Mouse (Mus musculus): Measurements from ENCODE around the gene Rhbdd1.

Rhbdd1 gene

DNA sequence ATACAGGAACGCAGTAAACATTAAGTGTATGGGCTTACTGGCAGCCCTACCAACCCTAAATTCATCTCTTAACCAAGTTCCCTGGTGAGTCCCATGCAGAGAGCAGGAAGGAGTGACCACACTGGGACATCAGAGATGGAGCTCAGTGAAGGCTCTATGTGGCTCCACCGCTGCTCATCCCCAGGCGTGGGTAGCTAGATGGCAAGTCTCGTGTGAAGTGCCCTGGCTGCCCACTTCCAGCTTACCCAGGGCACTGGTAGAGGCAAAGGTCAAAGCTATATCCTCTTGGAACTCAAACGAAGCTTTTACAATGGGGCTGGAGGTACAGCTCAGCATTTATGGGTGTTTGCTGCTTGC, 117.4 kb downstream of the Rhbdd1 start:
- DNase-seq (ENCODE audit: low read depth): no peak

DNA sequence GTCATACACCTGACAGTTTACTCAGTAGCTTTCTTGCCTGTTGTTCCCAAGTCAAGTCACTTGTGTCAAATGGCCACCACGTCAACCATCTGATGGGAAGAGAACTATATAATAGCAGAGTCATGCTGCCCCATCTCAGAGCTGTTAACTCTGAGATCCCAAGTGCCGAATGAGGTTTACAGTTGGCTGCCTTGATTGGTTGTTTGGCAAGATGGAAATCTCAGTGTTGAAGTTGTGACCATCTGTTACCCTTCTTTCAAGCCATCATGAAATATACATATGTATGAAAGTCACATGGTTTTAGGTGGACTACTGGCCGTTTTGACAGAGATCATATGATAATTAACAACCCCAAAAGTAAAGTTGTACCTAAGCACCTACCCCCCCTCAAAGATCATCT, 121.0 kb downstream of the Rhbdd1 start:
- DNase-seq (ENCODE audit: low read depth): no peak

DNA sequence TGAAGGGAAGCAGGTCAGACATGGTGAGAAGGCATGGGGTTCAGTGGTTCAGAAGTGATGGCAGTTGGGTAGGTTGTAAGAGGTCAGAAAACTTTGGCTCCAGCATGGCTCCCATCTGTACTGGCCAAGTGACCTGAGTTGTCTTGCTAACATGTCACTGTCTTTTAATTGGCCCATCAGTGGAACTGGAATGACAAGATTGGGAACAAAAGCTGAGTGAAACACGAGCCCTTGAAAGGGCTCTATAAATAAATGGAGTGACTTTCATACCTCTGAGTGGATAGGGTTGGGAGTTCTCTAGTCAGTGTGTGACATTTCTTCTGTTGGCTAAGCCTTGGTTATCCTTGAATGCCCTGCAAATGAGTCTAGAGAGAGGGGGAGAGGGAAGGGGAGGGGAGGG, 123.9 kb downstream of the Rhbdd1 start:
- DNase-seq (ENCODE audit: low read depth): no peak

DNA sequence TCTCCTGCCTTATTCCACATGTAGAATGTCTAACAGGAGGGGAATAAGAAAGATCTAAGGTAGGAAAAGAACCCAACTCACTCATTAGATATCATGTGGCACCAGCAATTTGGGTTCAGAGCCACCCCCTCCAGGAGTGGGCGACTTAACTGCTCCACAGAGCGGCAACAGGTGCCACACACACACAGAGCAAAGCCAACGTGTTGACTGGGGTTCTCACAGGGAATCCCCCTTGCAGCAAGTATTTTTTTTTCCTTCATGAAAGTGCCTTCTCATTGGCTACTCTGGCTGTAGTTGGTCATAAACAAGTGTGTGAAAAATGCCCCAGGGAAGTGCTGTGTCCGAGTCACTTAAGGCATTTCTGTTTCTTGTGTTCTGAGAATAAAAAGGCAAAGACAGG, 127.3 kb downstream of the Rhbdd1 start:
- DNase-seq (ENCODE audit: low read depth): no peak

DNA sequence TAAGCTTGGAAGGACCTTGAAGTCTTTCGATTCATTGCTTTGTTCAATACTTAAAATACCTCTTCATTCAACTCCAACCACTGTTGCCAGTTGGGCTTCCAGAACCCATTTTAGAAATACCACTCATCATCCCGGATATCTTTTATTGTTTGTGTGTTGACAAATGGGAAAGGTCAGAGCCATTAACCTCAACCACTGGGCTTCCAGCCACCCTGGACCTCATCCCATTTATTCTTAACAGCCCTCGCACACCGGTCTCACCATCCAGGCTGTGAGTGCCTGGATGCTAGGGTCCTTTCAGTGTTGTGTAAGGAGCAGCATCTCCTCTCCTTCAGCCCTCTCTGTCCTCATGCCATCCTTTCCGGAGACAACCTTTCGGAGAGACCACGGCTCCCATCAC, 129.8 kb downstream of the Rhbdd1 start:
- DNase-seq (ENCODE audit: low read depth): no peak

DNA sequence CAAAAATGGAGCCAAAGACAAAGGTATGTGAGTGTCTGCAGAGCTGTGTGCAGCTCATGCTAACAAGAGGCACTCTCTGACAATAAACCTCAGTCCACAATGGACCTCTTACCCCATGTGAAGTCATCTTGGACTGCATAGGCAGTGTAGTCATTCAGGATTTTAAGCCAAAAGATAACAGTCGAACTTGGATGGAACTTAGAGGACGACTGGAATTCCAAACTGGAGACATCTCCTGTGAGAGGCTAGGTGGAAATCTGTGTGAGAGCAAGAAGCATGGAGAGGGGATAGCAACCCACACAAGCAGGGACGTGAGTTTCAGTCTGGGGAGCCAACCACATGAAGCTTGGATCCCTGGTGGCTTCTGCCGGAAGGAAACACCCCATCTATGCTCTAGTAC, 133.6 kb downstream of the Rhbdd1 start:
- no peak for DNase-seq (ENCODE audit: low read depth)

DNA sequence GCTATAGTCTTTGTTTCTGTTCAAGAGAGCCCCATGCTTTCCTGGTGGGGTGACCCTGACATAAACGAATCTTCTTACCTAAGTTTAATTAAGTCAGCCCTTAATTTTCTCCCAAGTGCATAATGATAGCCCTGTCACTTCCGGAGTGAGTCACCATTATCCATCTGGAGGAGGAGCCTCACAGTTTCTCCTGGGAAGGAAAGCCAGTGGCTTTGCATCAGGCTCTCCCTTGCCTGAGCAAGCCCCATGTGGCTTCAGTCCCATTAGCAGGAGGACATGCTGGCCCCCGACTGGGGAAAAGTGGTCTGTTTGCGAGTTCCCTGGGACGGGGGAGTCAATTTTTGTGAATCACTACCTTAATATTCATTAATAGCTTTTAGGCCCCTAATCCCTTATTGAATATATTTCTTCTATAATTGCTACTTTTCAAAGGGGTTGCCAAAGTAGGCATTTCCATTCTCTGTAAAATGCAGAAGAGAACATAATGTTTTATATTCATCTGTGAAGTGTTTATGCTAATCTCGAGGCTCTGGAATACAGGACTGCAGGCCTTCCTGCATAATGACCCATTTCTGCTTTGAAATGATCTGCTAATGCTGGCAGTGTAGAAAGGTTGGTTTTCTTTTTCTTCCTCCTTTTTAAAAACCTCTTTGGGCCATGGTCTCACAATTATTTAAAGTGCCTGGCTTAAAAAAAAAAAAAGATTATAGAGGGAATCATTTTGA, 135.8 kb downstream of the Rhbdd1 start:
- no peak for DNase-seq (ENCODE audit: low read depth)

DNA sequence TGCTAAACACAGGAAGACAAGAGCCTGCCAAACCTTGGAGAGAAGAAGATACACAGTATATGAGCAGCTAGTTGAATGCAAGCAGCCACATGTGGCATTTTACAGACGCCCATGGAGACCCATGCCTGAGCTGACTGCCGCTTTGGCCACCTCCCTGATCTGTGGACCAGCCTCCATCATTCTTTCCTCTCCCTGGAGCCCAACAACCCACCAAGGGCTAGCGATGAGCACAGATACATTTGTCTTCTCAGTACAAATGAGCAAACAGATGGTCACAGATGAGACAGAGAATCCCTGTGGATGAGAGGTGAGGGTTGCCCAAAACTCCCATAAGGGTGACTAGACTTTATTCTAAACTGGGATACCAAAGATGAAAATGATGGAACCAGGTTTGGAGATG, 137.8 kb downstream of the Rhbdd1 start:
- DNase-seq (ENCODE audit: low read depth): no peak

DNA sequence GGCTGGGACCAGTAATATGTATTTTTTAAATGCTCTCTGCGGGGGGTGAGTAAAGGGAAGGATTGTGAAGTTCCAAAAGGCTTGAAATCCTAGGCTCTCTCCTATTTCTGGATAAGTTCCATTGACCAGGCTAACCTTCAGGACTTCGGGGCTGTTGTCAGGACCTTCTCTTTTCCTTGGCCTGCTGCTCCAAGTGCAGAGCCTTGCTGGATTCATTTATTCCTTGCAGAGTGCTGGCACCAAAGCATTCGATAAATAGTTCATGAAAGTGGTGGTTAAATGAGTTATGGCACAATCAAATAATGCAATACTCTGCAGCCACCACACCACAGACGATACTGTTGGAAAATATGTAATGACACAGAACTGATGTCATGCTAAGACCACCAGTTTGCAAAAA, 143.1 kb downstream of the Rhbdd1 start:
- DNase-seq (ENCODE audit: low read depth): no peak

DNA sequence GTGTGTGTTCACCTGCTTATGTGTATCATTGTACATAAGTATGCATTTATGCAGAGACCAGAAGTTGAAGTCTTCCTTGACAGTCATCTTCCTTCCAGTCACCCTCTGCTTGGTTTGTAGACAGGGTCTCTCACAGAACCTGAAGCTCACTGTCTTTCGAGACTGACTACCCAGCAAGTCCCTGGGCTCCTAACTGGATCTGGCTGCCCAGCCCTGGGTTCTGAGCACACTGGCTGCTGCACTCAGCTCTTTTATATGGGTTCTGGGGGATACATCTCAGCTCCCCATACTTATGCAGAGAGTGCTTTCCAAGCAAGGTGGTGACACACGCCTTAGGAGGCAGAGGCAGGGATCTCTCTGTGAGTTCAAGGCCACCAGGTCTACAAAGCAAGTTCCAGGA, 143.7 kb downstream of the Rhbdd1 start:
- DNase-seq (ENCODE audit: low read depth): no peak

DNA sequence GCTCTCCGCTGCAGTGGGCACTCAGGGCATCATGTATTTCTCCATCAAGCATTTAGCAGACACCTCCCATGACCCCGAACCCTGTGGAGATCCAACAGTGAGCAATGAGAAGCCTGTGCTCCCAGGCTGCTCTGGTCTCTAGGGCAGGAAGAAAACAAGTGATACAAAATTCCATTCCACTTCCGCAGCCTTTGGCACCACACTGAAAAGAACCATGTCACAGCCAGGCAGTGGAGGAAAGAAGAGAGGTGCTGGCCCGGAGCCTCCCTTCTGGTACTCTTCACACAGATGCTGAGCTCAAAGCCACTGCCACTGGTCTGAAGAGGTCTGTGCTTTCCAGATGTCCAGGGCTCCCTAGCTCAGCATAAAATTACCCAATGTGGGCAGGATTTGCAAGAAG, 144.8 kb downstream of the Rhbdd1 start:
- DNase-seq (ENCODE audit: low read depth): no peak

DNA sequence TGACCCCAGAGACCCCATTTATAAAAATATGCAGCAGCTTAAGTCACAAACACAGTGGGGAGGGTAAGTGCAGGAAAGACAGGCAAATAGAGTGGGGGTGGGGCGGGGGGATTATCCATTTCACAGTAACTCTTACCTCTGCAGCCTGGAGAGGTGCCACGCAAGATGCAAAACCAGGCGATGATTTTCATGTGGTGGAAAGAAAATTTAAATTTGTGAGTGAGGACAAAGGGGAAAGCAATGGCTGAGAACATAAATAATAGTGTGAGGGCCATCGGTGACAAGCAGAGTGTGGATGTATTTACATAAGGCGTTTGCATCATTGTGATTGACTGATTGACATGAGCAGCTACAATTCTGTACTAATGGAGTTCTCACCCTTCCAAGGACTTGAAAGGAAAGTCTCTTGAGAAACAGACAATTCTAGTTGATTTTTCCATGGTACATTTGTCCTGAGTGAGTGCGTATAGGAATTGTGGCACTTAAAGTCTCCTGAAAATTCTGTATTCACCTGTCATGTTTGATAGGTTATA, 149.1 kb downstream of the Rhbdd1 start:
- DNase-seq (ENCODE audit: low read depth): no peak

DNA sequence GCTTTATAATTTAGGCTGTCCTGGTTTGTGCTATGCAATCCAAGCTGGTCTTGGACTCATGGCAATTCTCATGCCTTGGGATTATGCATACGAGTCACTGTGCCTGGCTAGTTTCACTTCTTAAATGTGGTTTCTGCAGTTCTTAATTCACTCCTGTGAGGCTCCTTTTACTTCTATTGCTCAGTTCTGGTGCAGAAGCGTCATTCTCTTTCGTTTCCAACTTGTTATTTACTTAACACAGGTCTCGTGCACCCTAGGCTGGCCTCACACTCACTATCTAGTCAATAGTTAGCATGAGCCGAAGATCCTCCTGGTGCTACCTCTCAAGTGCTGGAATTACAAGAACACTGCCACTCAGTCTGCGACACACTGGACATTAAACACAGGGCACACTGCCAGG, 152.6 kb downstream of the Rhbdd1 start:
- DNase-seq (ENCODE audit: low read depth): no peak

DNA sequence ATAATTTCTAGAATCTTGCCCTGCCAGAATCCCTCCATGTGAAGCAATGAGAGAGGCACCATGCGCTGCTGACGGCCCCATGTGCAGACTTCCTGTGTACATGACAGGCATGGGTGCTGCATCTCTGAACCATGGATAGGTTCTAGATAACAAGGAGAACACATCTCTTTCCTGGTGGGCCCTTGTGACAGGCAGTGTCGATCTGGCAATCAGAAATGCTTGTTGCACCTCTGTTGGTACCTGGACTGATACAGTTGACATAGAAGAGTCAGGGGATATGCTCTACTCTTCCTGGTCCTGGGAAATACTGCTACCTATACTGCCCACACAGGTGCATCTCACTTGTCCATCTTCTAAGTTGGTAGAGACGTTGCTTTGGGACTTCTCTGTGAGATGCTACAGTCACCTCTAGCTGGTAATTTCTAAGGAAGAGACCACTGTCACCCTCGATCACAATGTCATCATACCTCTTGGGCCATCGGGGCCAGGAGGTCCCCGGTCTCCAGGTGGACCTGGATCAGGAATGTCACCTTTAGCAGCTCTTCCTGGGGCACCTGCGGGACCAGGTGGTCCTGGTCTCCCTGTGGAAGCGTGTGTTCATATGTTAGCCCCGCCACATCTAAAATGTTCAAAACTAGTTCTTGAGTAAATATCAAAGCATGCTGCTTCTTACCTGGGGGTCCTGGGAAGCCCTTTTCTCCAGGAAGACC, 154.4 kb downstream of the Rhbdd1 start:
- DNase-seq (ENCODE audit: low read depth): no peak

DNA sequence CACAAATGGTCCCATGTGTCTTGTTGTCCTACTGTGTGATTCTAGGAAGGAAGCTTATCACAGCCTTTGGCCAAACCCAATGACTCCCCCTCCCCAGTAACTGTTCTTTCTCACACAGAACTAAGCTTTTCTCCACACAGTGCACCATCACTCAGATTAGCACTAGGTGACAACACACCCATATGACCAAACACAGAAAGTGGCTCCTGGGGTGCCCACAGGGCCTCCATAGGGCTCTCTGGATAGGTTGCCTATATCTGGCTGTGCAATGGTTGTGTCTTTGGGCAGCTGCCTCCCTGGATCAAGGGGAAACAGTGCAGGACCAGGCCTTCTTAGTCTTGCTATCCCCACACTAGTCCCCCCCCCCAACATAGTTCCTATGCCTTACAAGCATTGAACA, 157.2 kb downstream of the Rhbdd1 start:
- no peak for DNase-seq (ENCODE audit: low read depth)

DNA sequence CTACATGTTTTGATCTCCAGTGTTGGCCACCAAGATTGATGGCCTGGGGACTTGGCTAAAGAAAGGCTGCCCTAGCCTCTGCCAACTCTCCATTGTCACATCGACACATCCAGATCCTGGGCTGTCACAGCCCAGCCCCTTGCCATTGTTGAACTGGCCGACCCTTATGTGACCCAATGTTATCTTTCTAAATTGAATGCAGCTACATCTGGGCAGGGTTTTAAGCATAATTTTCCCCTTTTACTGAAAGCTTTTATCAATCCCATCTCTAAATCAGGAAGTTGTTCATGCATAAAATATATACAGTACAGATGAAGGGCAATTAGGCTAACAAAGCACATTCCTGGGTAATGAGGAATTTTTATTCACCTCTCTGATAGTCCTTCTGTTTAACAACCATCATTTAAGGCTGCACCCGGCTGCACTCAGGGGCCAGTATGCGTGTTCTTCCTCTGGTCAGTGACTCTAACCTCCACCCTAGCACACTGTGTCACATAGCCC, 158.3 kb downstream of the Rhbdd1 start:
- DNase-seq (ENCODE audit: low read depth): no peak

DNA sequence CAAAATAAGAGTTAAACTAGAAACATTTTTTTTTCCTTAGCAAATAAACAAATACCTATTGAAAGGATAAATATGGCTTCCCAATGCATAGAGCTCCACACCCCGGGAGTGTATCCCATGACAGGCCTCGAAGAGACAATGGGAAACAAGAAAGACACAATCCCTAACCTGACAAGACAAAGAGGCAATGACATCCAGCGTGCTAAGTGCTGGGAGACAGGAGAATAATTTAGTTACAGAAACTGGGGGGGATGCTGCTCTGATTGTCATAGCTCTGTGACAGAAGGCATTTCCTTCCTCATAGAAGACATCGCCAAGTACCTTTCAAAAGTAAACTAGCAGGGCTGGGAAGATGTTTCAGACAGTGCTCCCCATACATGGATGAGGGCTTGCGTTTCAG, 159.0 kb downstream of the Rhbdd1 start:
- DNase-seq (ENCODE audit: low read depth): no peak

DNA sequence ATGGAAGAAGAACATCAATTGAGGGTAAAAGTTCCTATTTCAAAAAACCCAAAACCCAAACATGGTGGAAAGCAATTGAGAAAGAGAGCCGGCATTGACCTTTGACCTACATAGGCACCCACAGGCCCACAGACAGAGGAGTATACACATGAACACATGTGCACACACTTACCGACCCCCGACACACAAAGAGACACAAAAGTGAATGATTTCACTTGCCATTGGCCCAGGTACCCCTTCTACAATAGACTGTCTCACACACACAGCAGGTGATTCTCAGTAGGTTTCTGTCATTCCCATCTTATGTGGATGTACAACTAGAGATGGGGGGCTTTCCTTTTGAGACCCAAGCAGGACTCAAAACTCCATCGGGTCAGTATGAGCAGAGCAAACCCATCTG, 159.6 kb downstream of the Rhbdd1 start:
- DNase-seq (ENCODE audit: low read depth): no peak

DNA sequence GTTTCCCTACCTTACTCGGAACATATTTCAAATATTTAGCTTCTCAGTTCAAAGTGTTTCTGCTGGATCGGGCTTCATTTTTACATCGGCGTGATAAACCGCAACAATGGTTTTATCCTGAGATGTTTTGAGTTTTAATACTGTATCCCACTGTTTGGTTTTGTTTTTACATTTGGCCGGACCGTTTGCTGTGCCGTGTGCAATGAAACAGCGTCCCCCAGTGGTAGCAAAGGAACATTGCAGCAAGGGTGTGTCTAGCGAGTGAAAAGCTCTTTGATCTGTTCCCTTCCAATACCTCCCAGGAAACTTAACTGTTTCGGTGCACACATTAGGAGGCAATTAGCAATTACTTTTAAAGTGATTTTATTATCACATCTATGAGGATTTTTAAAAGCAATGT, 160.0 kb downstream of the Rhbdd1 start:
- DNase-seq (ENCODE audit: low read depth): peak; percentile 40

DNA sequence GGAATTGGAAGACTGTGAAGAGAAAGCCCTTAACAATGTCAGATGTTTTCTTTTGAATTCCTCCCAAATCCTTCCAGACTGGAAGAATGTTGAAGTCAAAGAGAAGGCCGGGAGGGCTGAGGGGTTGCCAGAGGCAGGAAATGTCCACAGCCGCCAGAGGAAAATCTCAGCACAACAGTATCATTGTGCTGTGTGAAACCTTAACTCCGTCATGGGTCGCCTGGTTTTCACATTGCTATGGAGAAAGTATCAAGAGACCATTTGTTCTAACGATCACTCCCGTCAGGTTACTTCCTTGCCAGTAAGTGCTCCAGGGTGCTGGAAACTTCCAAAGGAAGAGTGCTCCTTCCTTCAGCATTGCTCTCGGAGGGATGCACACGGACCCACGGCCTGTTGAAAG, 160.5 kb downstream of the Rhbdd1 start:
- DNase-seq (ENCODE audit: low read depth): no peak

DNA sequence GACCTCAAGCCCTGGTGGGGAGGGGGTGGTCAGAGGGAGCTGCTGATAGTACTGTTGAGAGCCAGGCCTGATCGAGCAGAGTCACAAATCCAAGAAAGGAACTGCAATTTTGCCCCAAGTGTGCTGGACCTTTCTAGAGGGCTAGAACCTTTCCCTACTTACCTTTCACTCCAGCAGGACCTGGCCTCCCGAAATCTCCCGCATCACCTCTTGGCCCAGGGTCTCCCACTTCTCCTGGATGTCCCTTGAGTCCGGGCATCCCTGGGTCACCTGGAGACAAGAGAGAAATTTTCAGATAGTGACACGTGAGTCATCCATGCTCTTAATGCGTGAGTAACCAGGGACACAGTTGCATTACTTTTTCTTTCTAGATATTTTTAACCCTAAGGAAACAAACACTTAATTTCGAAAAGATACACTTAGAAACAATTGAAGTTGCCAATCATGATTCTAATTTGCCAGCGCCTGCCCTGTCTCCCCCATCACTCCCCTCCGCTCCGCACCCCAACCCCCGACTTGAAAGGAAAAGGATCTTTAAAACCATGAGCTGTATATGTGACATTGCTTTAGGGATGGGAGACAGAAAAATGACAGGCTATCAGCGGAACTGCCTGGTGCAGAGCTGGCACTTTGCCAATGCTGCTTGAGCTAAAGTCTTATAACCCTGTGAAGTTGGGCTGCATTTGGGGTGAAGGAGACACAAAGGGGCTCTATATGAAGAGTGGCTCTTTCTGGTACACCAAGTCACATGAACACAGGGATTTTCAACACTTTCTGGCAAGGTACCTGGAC, 163.6 kb downstream of the Rhbdd1 start:
- DNase-seq (ENCODE audit: low read depth): no peak

DNA sequence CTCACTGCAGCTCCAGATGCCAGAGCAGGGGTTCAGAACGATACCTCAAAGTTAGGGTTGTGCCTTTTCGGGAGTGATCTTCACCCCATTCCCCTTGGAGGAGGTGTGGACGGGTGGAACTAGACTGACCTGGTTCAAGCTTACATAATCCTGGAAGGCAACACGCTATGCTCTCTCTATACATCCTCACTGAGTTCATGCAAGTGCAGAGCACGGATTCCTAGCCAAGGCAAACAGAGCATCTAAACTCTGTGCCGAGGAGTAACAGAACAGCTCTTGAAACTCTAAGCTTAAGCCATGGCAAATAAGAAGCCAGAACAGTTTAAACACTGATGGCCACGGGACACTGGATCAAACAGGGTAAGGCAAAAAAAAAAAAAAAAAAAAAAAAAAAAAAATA, 166.1 kb downstream of the Rhbdd1 start:
- DNase-seq (ENCODE audit: low read depth): no peak

DNA sequence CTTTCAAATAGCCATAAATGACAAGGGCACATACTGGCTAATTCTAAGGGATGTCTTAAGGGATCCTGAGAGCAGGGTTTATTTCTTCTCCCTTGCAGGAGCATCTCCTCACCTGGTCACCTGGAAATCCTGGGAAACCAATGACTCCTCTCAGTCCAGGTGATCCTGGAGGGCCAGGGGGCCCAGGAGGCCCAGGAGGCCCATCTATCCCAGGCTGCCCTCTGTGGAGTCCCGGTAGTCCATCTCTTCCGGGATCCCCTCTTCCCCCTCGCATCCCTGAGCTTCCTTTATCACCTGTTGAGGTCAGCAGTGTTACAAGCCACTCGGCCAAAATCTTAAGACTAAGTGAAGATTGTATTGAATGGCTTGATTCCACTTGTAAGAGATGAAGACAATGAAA, 170.1 kb downstream of the Rhbdd1 start:
- no peak for DNase-seq (ENCODE audit: low read depth)
